Mouse (Mus musculus) forebrain, postnatal 0 days (tissue): ENCODE data around the gene Akap7. TPM values are rescaled to one million over a fixed set of nuclear protein-coding genes. Genes with fewer than 3 reads are reported as not detected.

ENCODE experiments used
- ATAC-seq: fragments of 200-750 bp; cut with Nextera tagmentation; 2 replicates; pipeline ENCODE4 v1.8.0; 2017; ENCODE audit warnings: mild to moderate bottlenecking, moderate library complexity
- DNase-seq: peaks from one replicate; pipeline ENCODE4 v3.0.0-alpha.2; 2015
- H3K27ac ChIP-seq: fragments of 300-500 bp; sonication (generic); 2 replicates; pipeline ENCODE4 v1.5.1; 2014; ENCODE audit warnings: low read depth, mild to moderate bottlenecking, antibody characterized with exemption, low read length, moderate library complexity, mixed read lengths
- H3K27me3 ChIP-seq: fragments of 300-500 bp; sonication (generic); 2 replicates; pipeline ENCODE4 v1.6.1; 2014; ENCODE audit warnings: mild to moderate bottlenecking, low read length, mixed read lengths; ENCODE audit not compliant: insufficient read depth
- H3K36me3 ChIP-seq: fragments of 300-500 bp; sonication (generic); 2 replicates; pipeline ENCODE4 v1.6.1; 2014; ENCODE audit warnings: mild to moderate bottlenecking, moderate library complexity; ENCODE audit not compliant: insufficient read depth
- H3K4me1 ChIP-seq: fragments of 300-500 bp; sonication (generic); 2 replicates; pipeline ENCODE4 v1.6.1; 2014; ENCODE audit warnings: antibody characterized with exemption; ENCODE audit not compliant: insufficient read depth
- H3K4me2 ChIP-seq: fragments of 300-500 bp; sonication (generic); 2 replicates; pipeline ENCODE4 v1.6.1; 2014; ENCODE audit warnings: low read depth, mild to moderate bottlenecking, moderate library complexity
- H3K4me3 ChIP-seq: fragments of 300-500 bp; sonication (generic); 2 replicates; pipeline ENCODE4 v1.5.1; 2014; ENCODE audit warnings: low read depth, low read length, mixed read lengths
- H3K9ac ChIP-seq: fragments of 300-500 bp; sonication (generic); 2 replicates; pipeline ENCODE4 v1.6.1; 2014; ENCODE audit warnings: mild to moderate bottlenecking
- H3K9me3 ChIP-seq: fragments of 300-500 bp; sonication (generic); 2 replicates; pipeline ENCODE4 v1.6.1; 2016; ENCODE audit warnings: low read length
- CTCF ChIP-seq: sonication (generic); IDR thresholded peaks from 2 replicates; pipeline ENCODE4 v1.5.1; 2016; ENCODE audit warnings: antibody characterized with exemption, control low read depth, low read depth
- WGBS: fragments of 180-500 bp; shearing (Covaris S2); extraction: QIAGEN DNeasy Blood & Tissue Kit; methylation state at CpG from one replicate; pipeline ENCODE4 v1.1.7; 2014; 5-methylcytosine and 5-hydroxymethylcytosine counted together
- polyA plus RNA-seq: library from polyadenylated mRNA; unstranded; fragments of >200 nt; fragmentation: Nextera tagmentation; extraction: Ambion mirVana; gene quantifications from 2 replicates; pipeline ENCODE4 v1.2.1, GENCODE M21; 2015
- total RNA-seq: library from RNA; depleted of rRNA; stranded (reverse); fragments of >200 nt; gene quantifications from 2 replicates; pipeline ENCODE4 v1.2.3, GENCODE M21; 2014

Akap7 gene
- total and polyA plus RNA-seq, 2 experiments from 2014 or later, result 64.2 to 106 TPM

- peaks cover 5% of the 10 kb centered on the region; the same call in 1 of the 2 replicates for H3K4me1 ChIP-seq
- no peak overlapping the region for H3K4me3 ChIP-seq
- H3K27ac ChIP-seq, result no peak overlapping the region
- H3K4me2 ChIP-seq, result no peak overlapping the region
- H3K9me3 ChIP-seq, result no peaks in the 10 kb centered on the region
- H3K36me3 ChIP-seq, result no peaks in the 10 kb centered on the region
- WGBS, result 14% methylated on average over 17 of the region's 17 CpGs
- H3K9ac ChIP-seq, result no peak overlapping the region
- no peak for ATAC-seq
- DNase-seq, result no peak
- no peak for TF ChIP-seq CTCF
- H3K27me3 ChIP-seq, result no peaks in the 10 kb centered on the region
These were observed 6.3 kb upstream of the Akap7 start for GRCm38 (mm10) chr10:25313856-25314584.

GRCm38 (mm10) chr10:25311554-25312212, 4.0 kb upstream of the Akap7 start:
- no peak overlapping the region for H3K9ac ChIP-seq
- no peaks in the 10 kb centered on the region for H3K27me3 ChIP-seq
- ATAC-seq (peak; percentile 73), DNase-seq (peak; percentile 40)
- 9% methylated on average over 9 of the region's 9 CpGs for WGBS
- H3K27ac ChIP-seq, result no peak overlapping the region
- H3K4me1 ChIP-seq, result peaks cover 5% of the 10 kb centered on the region; the same call in 1 of the 2 replicates
- no peaks in the 10 kb centered on the region for H3K36me3 ChIP-seq
- no peak overlapping the region for H3K4me2 ChIP-seq
- H3K9me3 ChIP-seq, result no peaks in the 10 kb centered on the region
- TF ChIP-seq CTCF, result no peak
- no peak overlapping the region for H3K4me3 ChIP-seq

GRCm38 (mm10) chr10:25310736-25311135, 3.1 kb upstream of the Akap7 start:
- no peak for DNase-seq
- no peak overlapping the region for H3K9ac ChIP-seq
- no peak overlapping the region for H3K4me3 ChIP-seq
- H3K36me3 ChIP-seq, result no peaks in the 10 kb centered on the region
- no peak overlapping the region for H3K4me2 ChIP-seq
- peaks cover 5% of the 10 kb centered on the region; the same call in 1 of the 2 replicates for H3K4me1 ChIP-seq
- H3K9me3 ChIP-seq, result no peaks in the 10 kb centered on the region
- 81% methylated on average over 4 of the region's 4 CpGs for WGBS
- ATAC-seq, result no peak
- TF ChIP-seq CTCF, result no peak
- no peak overlapping the region for H3K27ac ChIP-seq
- H3K27me3 ChIP-seq, result no peaks in the 10 kb centered on the region

GRCm38 (mm10) chr10:25309996-25310395, 2.3 kb upstream of the Akap7 start:
- Histone ChIP-seq H3K9me3 (no peaks in the 10 kb centered on the region), H3K4me1 (peaks cover 5% of the 10 kb centered on the region; the same call in 1 of the 2 replicates), H3K27ac (no peak overlapping the region), H3K27me3 (no peaks in the 10 kb centered on the region), H3K4me3 (no peak overlapping the region), H3K9ac (no peak overlapping the region), H3K36me3 (no peaks in the 10 kb centered on the region), H3K4me2 (no peak overlapping the region)
- ATAC-seq, result no peak
- DNase-seq, result no peak
- no peak for TF ChIP-seq CTCF
- 88% methylated on average over 5 of the region's 5 CpGs for WGBS

- H3K27me3 ChIP-seq, result no peaks in the 10 kb centered on the region
- H3K9me3 ChIP-seq, result no peaks in the 10 kb centered on the region
- no peak overlapping the region for H3K4me2 ChIP-seq
- H3K9ac ChIP-seq, result no peak overlapping the region
- no peak overlapping the region for H3K27ac ChIP-seq
- no peaks in the 10 kb centered on the region for H3K4me1 ChIP-seq
- H3K4me3 ChIP-seq, result no peak overlapping the region
- 63% methylated on average over 6 of the region's 6 CpGs for WGBS
- H3K36me3 ChIP-seq, result no peaks in the 10 kb centered on the region
- ATAC-seq (no peak), DNase-seq (no peak)
- no peak for TF ChIP-seq CTCF
These were observed 2.5 kb downstream of the Akap7 start for GRCm38 (mm10) chr10:25305146-25305545.

- Histone ChIP-seq H3K27ac (no peak overlapping the region), H3K4me1 (no peaks in the 10 kb centered on the region), H3K27me3 (no peaks in the 10 kb centered on the region), H3K9me3 (no peaks in the 10 kb centered on the region), H3K4me2 (no peak overlapping the region), H3K36me3 (no peaks in the 10 kb centered on the region), H3K9ac (no peak overlapping the region), H3K4me3 (no peak overlapping the region)
- ATAC-seq (no peak), DNase-seq (no peak)
- TF ChIP-seq CTCF, result no peak
- WGBS, result 99% methylated on average over 2 of the region's 2 CpGs
These were observed 3.1 kb downstream of the Akap7 start for GRCm38 (mm10) chr10:25304608-25305007.

GRCm38 (mm10) chr10:25299031-25299529, 8.6 kb downstream of the Akap7 start:
- WGBS, result 95% methylated on average over 15 of the region's 15 CpGs
- no peak overlapping the region for H3K4me3 ChIP-seq
- no peaks in the 10 kb centered on the region for H3K27me3 ChIP-seq
- H3K9ac ChIP-seq, result no peak overlapping the region
- H3K36me3 ChIP-seq, result no peaks in the 10 kb centered on the region
- no peak overlapping the region for H3K27ac ChIP-seq
- no peak for DNase-seq
- TF ChIP-seq CTCF, result no peak
- H3K4me2 ChIP-seq, result no peak overlapping the region
- no peaks in the 10 kb centered on the region for H3K9me3 ChIP-seq
- H3K4me1 ChIP-seq, result peaks cover 9% of the 10 kb centered on the region; the same call in 1 of the 2 replicates
- ATAC-seq, result no peak
